Mouse (Mus musculus) fibroblast of lung, adult 2 months (primary cell): ENCODE measurements around the gene Dip2c.

Experiments used
- DNase-seq: peaks from one replicate; pipeline ENCODE4 v3.0.0-alpha.2; 2011; ENCODE audit warnings: low read depth

Gene Dip2c

GRCm38 (mm10) chr13:9329307-9329915, 53.1 kb downstream of the Dip2c start:
- DNase-seq: no peak

- DNase-seq: no peak
Observed at GRCm38 (mm10) chr13:9333187-9333586, 56.9 kb downstream of the Dip2c start.

- DNase-seq: no peak
Observed at GRCm38 (mm10) chr13:9340293-9340692, 64.0 kb downstream of the Dip2c start.

GRCm38 (mm10) chr13:9342696-9343095, 66.4 kb downstream of the Dip2c start:
- no peak for DNase-seq

DNA sequence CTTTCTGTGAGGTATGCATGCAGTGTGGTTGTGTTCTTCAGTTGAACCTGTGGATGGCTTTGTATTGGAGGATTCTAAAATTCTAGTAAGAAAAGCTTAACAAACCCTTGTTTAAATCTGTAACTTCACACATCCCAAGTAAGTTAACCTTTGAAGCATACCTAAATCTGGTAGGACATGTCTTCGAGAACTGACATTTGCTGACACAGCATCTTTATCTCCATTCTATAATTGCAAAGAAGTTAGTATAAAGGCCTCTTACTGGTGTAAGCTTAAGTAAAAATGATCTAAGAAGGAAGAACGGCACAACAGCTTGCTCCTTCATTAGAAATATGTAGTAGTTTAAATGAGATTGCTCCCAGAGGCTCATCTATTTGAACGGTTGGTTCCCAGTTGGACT, 71.1 kb downstream of the Dip2c start:
- DNase-seq: no peak

GRCm38 (mm10) chr13:9350670-9351069, 74.3 kb downstream of the Dip2c start:
- no peak for DNase-seq

DNA sequence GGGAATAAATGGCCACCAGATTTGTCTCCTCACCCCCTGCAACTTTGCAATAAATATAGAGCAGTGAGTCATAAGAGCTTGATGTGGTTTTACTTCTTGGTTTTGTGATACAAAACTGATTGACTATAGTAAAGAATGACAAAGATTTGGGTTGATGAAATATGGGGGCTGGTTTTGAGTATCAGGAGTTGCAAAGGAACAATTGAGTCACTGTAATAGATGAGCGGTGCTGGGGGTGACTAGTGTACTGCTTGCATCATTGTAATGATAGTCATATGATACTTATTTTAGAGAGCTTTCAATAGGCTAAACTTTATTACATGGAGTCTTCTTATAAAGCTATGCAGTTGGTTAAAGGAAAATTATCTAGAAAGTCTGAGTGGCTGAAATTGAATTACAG, 77.6 kb downstream of the Dip2c start:
- peak; percentile 39 for DNase-seq

DNA sequence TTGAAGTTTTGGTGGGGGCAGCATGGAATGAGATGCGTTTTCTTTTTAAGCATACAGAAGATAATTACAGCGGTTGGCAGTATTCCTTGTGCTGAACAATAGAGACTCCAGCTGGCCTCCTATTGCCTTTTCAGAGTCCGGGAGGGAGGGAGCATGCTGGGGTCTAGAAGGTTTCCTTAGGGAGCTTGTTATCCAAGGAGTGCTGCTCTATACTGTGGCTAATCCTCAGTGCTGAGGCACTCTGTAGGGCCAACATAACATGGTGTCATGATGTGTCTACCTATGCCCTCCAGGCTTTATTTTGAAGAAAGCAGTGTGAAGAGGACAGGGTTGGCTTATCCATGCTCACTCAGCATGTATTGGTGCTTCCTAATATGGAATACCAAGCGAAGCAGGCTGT, 79.0 kb downstream of the Dip2c start:
- DNase-seq: no peak

- DNase-seq: no peak
Observed at GRCm38 (mm10) chr13:9361457-9361856, 85.1 kb downstream of the Dip2c start.

DNA sequence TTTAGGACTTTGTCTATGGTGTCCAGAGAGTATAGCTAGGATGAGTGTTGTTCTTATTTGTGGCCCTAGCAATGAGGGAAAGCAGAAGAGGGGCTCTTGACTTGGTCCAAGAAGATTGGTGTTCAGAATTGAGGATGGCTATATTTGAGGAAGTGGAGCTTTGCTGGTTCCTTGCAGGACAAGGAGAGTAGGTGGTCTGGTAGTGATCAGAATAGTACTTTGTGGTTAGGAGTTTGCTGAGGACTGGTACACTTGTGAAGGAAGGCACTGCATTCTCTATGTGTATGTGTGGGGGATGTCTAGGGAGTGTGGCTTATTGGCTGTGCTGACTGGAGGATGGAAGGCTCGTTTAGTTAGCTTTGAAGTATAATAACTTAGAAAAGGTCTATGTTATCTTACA, 95.1 kb downstream of the Dip2c start:
- no peak for DNase-seq

DNA sequence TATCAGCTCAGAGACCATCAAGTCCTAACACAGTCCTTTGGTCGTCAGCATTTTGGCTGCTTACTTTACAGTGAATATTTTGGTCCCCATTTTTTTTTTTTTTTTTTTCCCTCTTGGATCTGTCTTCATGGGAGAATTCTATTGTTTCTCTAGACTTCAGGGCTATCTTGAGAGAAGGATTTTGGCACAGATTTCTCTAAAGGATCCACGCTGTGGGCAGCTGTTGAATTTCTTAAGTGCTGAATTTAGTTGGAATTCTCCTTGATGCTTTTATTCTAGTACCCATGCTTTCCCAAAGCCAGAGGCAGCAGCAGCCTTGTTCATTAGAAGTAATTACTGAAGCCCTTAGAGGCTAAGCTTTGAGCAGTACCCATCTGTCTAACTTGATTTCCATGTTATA, 100.8 kb downstream of the Dip2c start:
- no peak for DNase-seq

DNA sequence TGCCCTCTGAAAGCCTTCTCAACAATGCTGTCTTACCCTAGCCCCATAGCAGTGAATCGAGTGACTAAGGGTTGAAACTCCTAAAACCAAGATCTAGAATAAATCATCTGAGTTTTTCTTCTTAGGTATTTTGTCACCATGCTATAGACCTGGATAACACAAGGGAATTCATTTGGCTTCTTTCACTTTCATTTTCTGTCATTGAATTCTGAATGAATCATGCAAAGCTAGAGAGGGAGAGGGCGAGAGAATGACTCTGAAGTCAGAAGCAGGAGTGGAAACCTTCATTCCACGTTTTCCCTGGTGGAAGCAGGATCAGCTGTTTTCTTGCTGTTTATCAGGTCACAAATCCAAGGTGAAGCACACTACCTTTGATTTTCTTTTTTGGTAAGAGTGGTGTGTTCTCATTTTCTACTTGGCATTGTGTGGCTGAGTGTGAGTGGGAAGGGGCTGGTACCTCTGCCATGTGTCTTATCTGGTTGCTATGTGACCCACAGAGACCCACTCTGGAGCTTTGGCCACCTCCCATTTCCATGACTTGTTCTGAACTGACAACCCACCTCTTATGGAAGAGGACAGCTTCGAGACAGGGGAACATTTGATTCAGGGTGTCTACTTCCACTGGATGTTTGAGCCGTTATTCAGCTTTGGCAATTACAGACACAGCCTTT, 104.5 kb downstream of the Dip2c start:
- DNase-seq: no peak

- DNase-seq: no peak
Observed at GRCm38 (mm10) chr13:9388017-9388416, 111.7 kb downstream of the Dip2c start.

DNA sequence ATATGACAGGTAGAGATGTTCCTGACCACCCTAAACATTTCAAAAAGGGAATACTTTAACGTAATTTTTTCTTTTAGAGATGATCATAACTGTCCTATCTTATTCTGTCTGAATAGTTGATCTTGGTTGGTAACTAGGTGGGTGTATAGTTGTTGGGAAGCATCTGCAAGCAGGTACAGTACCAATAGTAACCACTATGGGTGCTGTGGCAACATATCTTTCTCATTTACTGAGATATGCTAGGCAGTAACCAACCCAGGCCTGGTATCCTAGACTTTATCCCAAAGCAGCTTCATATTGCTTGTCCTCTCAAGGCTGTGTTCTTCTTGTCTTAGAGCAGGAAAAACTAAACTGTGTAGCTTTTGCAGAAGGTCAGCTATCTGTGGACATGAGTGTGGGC, 113.0 kb downstream of the Dip2c start:
- DNase-seq: no peak

DNA sequence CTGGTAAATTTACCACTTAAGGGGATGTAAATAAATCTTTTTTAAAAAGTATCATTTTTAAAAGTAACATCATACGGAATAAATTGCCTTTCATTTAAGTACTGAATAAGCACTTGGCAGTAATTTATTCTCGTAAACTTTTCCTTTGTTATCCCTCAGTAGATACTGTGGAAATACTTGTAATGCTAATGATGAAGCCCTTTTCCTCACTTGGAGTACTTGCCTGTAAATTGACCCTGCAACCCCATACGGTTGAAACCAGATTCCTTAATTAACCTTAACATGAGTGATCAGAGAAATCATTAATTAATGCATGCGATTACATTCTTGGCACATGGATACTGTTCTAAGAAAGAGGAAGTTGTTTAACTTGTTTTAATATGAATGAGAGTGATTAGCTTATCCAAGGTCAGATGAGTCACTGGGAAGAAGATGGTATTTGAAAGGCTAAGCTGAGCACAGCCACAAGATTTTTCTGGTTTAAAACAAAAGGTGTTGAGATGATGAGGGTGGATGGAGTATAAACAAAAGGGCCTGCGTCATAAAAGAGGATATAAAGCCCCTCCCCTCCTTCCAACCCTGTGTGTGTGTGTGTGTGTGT, 114.0 kb downstream of the Dip2c start:
- no peak for DNase-seq

DNA sequence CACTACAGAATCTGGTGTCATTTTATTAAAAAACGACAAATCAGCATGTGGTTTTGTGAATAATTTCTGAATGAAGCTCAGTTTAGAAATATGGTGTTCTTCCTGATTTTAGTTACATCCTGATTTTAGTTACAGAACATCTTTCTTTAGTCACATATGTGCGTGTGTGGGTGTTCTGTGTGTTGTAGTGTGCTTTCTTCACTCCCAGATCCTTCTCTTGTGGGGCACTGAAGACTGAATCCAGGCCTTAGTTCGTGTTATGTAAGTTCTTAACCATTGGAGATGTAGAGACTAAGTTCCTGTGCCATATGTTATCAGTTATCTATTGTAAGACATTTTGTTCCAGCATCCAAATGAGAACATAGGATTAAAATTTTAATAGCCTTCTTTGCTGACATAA, 117.1 kb downstream of the Dip2c start:
- DNase-seq: no peak

DNA sequence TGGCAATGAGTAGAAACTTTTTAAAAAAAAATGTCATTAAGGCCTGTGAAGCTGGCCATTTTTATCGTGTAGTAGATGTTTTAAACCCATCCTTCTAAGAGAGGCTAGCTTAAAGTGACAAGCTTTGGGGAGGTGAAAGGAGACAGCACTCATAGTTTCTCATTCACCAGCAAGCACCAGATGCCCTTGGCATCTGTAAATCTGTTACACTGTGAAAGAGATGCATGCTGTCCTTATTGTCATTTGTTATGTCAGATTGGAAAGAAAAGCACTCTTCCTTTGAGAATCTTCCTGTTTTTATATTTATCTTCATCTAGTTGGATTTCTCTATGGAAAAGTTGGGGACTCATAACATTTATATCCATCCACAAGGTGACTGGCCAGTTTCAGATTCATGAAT, 119.0 kb downstream of the Dip2c start:
- DNase-seq: no peak

- DNase-seq: no peak
Observed at GRCm38 (mm10) chr13:9398846-9399245, 122.5 kb downstream of the Dip2c start.

DNA sequence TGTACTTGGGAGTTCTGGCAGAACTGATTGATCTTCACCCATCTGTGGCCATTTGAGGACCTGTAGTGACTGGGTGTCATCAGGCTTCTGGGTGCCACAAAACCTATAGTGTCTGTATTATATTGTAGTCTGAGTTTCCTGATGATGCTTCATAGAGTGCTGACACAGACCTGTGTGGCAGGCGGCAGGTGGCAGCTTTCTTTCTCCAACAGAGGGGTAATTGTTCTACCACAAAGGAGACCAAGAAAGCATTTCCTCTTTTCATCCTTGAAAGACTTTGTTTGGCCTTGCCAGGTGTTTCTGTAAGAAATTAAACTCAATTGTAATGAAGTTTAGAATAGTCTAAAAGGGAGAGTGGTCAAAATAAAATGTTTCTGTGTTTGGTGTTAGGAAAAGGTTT, 129.1 kb downstream of the Dip2c start:
- no peak for DNase-seq

DNA sequence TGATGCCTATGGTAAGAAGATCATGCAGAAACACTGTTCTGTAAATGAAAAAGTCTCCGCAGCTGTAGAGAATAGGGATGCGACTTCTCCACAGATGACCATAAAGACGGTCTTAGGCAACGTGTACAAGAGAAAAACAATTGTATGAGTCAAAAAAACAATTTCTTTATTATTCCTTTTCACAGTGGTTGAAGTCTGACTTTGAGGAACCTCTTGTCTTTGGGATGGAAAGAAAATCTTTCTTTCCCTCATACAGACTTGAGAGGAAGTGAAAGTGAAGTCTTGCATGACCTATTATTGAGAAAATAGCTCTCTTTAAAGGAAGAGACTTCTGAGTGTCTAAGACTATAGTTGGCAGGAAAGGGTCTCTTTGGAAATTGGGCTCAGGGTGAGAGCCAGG, 132.7 kb downstream of the Dip2c start:
- DNase-seq: no peak

DNA sequence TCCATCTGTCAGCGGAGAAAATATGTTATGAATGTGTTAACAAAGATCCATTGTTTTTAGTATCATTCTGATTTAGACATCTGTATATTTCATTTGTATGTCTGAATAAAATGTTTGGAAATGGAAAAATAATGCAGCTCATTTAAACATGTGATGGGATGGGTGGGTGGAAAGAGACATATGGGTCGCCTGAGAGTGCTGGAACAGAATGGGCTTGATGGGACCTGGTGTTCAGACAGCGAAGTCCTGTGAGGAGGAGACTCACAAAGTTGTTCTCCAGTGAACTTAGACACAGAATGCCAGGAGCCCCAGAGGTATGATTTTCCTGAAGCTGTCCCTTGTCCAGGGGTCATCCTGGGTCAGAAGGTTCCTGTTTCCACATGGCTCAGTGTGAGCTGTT, 142.1 kb downstream of the Dip2c start:
- no peak for DNase-seq

GRCm38 (mm10) chr13:9419213-9419612, 142.9 kb downstream of the Dip2c start:
- no peak for DNase-seq

DNA sequence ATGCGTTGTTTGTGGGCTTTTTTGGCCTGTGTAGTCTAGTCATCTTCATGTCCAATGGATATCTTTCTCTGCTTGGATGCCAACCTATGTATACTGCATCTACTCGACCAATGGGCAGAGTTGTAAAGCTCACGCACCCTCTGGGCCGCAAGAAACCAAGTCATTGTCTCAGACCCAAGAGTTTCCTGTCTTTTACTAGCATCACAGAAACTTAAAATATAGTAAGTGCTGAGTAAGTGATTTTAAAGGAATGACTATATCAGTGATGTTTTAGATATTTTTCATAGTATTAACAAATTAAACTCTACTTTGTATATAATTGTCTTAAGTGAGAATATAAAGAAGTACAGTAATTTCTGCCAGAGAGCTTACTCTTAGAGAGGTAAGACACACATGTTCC, 145.6 kb downstream of the Dip2c start:
- no peak for DNase-seq

DNA sequence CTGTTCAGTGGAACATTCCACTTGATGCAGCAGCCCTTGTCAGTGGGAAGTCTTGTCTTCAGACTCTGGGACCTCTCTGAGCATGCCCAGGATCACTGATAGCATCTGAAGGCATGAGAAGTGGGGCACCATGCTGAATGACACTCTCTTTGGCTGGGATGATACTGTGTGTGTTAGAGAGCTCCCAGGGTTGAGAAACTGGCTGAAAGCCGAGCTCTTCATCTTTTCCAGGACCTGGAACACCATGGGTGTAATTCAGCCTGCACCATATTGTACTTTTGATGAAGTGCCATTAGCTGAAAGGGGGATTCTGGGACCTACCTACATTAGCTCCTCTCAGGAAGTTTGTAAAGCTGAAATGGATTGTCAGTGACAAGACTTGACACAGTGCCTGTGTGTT, 146.5 kb downstream of the Dip2c start:
- no peak for DNase-seq
